In the genomic region with DNA sequence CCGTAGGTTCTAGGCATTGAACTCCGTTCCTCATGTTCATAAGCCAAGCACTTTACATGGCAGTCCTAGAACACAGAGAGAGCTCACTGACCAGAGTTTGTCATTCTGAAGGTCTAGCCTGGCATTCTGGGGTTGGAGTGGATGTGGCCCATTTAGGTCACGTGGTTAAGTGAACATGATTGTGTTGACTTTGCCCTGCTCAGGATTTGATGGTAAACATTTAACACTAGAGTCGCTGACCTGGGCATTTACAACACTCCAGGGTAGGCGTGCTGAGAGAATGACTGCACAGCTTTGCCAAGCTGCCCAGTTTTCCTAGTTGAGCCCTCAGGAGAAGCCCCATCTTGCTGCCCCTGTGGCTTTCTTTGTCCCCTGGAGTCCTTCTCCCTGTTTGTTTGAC, we compare ENCODE assay signal across 16 mouse cellular contexts.
"Had no signal": no experiment of that assay in that cellular context is flagged by ENCODE, and none has a peak within 500 bp of the region (broad histone marks: within the 10 kb centered on the region; RNA-seq: fewer than 3 reads in every experiment).

No protein-coding gene starts in this region.

- H3K9ac ChIP-seq: intestine, embryonic 15.5 days; limb, embryonic 12.5 days; limb, embryonic 15.5 days; liver, embryonic 15.5 days; lung, embryonic 14.5 days; midbrain, embryonic 12.5 days; midbrain, embryonic 15.5 days; neural tube, embryonic 12.5 days; neural tube, embryonic 15.5 days had no signal

- H3K4me3 ChIP-seq: intestine, embryonic 15.5 days; limb, embryonic 12.5 days; limb, embryonic 15.5 days; liver, embryonic 15.5 days; midbrain, embryonic 12.5 days; midbrain, embryonic 15.5 days; neural tube, embryonic 12.5 days; neural tube, embryonic 15.5 days had no signal

- H3K27me3 ChIP-seq: intestine, embryonic 15.5 days; limb, embryonic 12.5 days; limb, embryonic 15.5 days; midbrain, embryonic 12.5 days; midbrain, embryonic 15.5 days; neural tube, embryonic 12.5 days; neural tube, embryonic 15.5 days had no signal

- H3K4me2 ChIP-seq: intestine, embryonic 15.5 days; limb, embryonic 12.5 days; limb, embryonic 15.5 days; liver, embryonic 15.5 days; lung, embryonic 14.5 days; midbrain, embryonic 12.5 days; midbrain, embryonic 15.5 days; neural tube, embryonic 12.5 days; neural tube, embryonic 15.5 days had no signal

- ATAC-seq: hindbrain, embryonic 16.5 days; intestine, embryonic 15.5 days; lung, postnatal 0 days; midbrain, embryonic 15.5 days had no signal

- H3K27ac ChIP-seq: intestine, embryonic 15.5 days; limb, embryonic 12.5 days; limb, embryonic 15.5 days; liver, embryonic 15.5 days; macrophage; midbrain, embryonic 12.5 days; midbrain, embryonic 15.5 days; neural tube, embryonic 12.5 days; neural tube, embryonic 15.5 days had no signal

- H3K36me3 ChIP-seq: intestine, embryonic 15.5 days; limb, embryonic 12.5 days; limb, embryonic 15.5 days; liver, embryonic 15.5 days; midbrain, embryonic 12.5 days; midbrain, embryonic 15.5 days; neural tube, embryonic 12.5 days; neural tube, embryonic 15.5 days had no signal

- H3K4me1 ChIP-seq: liver, embryonic 15.5 days had no signal

- DNase-seq: left cerebral cortex, postnatal 4 days; lung, embryonic 14.5 days; right cerebral cortex, postnatal 25 days; thymus, adult 18-20 months; thymus, postnatal 36 days had no signal

- H3K9me3 ChIP-seq: intestine, embryonic 15.5 days; limb, embryonic 12.5 days; limb, embryonic 15.5 days; liver, embryonic 15.5 days; midbrain, embryonic 12.5 days; midbrain, embryonic 15.5 days; neural tube, embryonic 12.5 days; neural tube, embryonic 15.5 days had no signal
